Mouse (Mus musculus) spleen, adult 18-20 months (tissue): ENCODE measurements at regions not wholly inside any gene's neighbourhood (a gene's known extent, or its start where the extent isn't known, plus 50 kb on each side); places are given as distances from the start of the nearest gene placed in this dataset.
"Not testable (repeated sequence)": the region's sequence is repeated elsewhere in the genome, so short reads cannot be mapped to it uniquely, and the experiment has no call there.

Source experiments
- DNase-seq, 2 experiments: peaks; one replicate each; pipeline ENCODE4 v3.0.0; 2022; ENCODE audit warnings: mixed read lengths in 2 of 2

GRCm38 (mm10) chr6:37618990-37619389 lies 89.0 kb downstream of the Akr1d1 start:
- no peak for DNase-seq

GRCm38 (mm10) chr6:37621364-37622029 lies 91.5 kb downstream of the Akr1d1 start:
- no peak for DNase-seq

GRCm38 (mm10) chr6:37622273-37622672 lies 92.3 kb downstream of the Akr1d1 start:
- no peak for DNase-seq

GRCm38 (mm10) chr6:37627206-37627605 lies 97.2 kb downstream of the Akr1d1 start:
- no peak for DNase-seq

GRCm38 (mm10) chr6:37633948-37634347 lies 104.0 kb downstream of the Akr1d1 start:
- no peak for DNase-seq

- DNase-seq, result no peak
Measured at GRCm38 (mm10) chr6:37642066-37642465, 112.1 kb downstream of the Akr1d1 start.

GRCm38 (mm10) chr6:37642701-37643121 lies 112.7 kb downstream of the Akr1d1 start:
- no peak for DNase-seq

GRCm38 (mm10) chr6:37643176-37643575 lies 113.2 kb downstream of the Akr1d1 start:
- DNase-seq, result no peak

GRCm38 (mm10) chr6:37643718-37644117 lies 113.7 kb downstream of the Akr1d1 start:
- DNase-seq, result no peak

GRCm38 (mm10) chr6:37645551-37645950 lies 115.6 kb downstream of the Akr1d1 start:
- DNase-seq, result no peak

GRCm38 (mm10) chr6:37657300-37657699 lies 127.3 kb downstream of the Akr1d1 start:
- DNase-seq, result not testable (repeated sequence)

- no peak for DNase-seq
Measured at GRCm38 (mm10) chr6:37658021-37658650, 128.2 kb downstream of the Akr1d1 start.

GRCm38 (mm10) chr6:37662747-37663146 lies 132.8 kb downstream of the Akr1d1 start:
- DNase-seq, result no peak

GRCm38 (mm10) chr6:37665576-37665975 lies 135.6 kb downstream of the Akr1d1 start:
- no peak for DNase-seq

- DNase-seq, result no peak
Measured at GRCm38 (mm10) chr6:37669407-37669806, 139.4 kb downstream of the Akr1d1 start.

- no peak for DNase-seq
Measured at GRCm38 (mm10) chr6:37670701-37671100, 140.7 kb downstream of the Akr1d1 start.

GRCm38 (mm10) chr6:37679871-37680270 lies 149.9 kb downstream of the Akr1d1 start:
- no peak for DNase-seq

- not testable (repeated sequence) for DNase-seq
Measured at GRCm38 (mm10) chr6:37681331-37681730, 151.4 kb downstream of the Akr1d1 start.

GRCm38 (mm10) chr6:37686094-37686493 lies 156.1 kb downstream of the Akr1d1 start:
- DNase-seq, result no peak

- no peak for DNase-seq
Measured at GRCm38 (mm10) chr6:37688866-37689617, 159.1 kb downstream of the Akr1d1 start.

GRCm38 (mm10) chr6:37689696-37690095 lies 159.7 kb downstream of the Akr1d1 start:
- no peak for DNase-seq

- no peak for DNase-seq
Measured at GRCm38 (mm10) chr6:37691976-37692644, 162.1 kb downstream of the Akr1d1 start.

GRCm38 (mm10) chr6:37692758-37693157 lies 162.8 kb downstream of the Akr1d1 start:
- no peak for DNase-seq
